ENCODE assay signal across 22 mouse cellular contexts in the genomic region with DNA sequence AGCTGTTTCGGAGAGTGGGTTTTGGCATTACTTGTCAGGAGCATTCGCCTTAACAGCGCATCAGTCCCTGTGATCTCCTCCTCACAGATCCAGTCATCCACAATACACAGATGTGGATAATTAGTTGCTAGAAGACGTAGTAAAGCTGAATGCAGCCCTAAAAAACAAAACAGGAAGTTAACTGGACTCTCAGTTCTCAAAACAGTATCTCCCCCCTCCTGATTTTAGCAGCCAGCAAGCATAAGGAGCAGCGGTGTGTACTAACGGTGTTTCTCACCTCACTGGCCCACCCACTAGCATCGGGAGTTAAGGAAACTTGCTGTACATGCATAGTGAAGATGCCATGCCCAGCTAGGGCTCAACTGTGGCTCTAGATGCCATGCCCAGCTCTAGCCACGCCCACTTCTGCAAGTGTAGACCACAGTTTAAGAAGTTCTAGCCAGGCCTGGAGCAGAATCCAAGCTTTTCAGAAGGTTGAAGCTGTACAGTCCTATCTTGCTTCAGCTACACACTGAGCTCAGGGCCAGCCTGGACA. TPM values are rescaled to one million over a fixed set of nuclear protein-coding genes. Genes with fewer than 3 reads are reported as not detected.
DNase-seq lines count a peak whose midpoint lies in the region; ATAC-seq and TF ChIP-seq lines count a peak whose summit lies in the region.
"Had no signal": no experiment of that assay in that cellular context is flagged by ENCODE, and none has a peak within 500 bp of the region (broad histone marks: within the 10 kb centered on the region; RNA-seq: fewer than 3 reads in every experiment).

No protein-coding gene starts in this region.

- peak; percentile 77 for DNase-seq in A20 (ENCODE audit: low read depth, low spot score)
- DNase-seq in B cell, adult 2 months = peak; percentile 31 to 32
- DNase-seq in lung, adult 2 months = no peak
- no peak for DNase-seq in heart, adult 8-10 months (ENCODE audit: low spot score)
- no peak for DNase-seq in midbrain, embryonic 14.5 days
- DNase-seq: adrenal gland, adult 2 months; adrenal gland, postnatal 25 days; cerebellum, adult 2 months; cerebellum, postnatal 10 days; gastrocnemius, postnatal 14 days; heart, postnatal 10 days had no signal

- H3K9ac ChIP-seq in midbrain, embryonic 14.5 days (replicated peaks; ENCODE audit: low read length) = no peak overlapping the region
- H3K9ac ChIP-seq: embryonic facial prominence, embryonic 12.5 days; forebrain, embryonic 12.5 days; hindbrain, embryonic 14.5 days had no signal

- TF ChIP-seq POLR2A in lung, adult 2 months (IDR thresholded peaks at IDR 0.05; ENCODE audit: borderline replicate concordance, extremely low read depth, low read depth, low read length) = no peak

- H3K27ac ChIP-seq in midbrain, embryonic 14.5 days (replicated peaks; ENCODE audit: low read depth, low read length) = no peak overlapping the region
- H3K27ac ChIP-seq: embryonic facial prominence, embryonic 12.5 days; forebrain, embryonic 12.5 days; heart, embryonic 10.5 days; hindbrain, embryonic 10.5 days; hindbrain, embryonic 14.5 days had no signal

- WGBS in lung, adult 2 months = 74% methylated on average over 8 of the region's 8 CpGs
- whole genome bisulfite sequencing in midbrain, embryonic 14.5 days = 91% methylated on average over 8 of the region's 8 CpGs

- H3K9me3 ChIP-seq in midbrain, embryonic 14.5 days (ENCODE audit: control insufficient read depth, low read length) = no peaks in the 10 kb centered on the region
- H3K9me3 ChIP-seq: embryonic facial prominence, embryonic 12.5 days; forebrain, embryonic 12.5 days; heart, embryonic 10.5 days; hindbrain, embryonic 10.5 days had no signal

- 0 out of 2 replicates have a peak, but pooled peaks have one; percentile 43 for ATAC-seq in erythroblast, adult 5-6 weeks (replicated peaks; ENCODE audit: low FRiP score, poor library complexity, severe bottlenecking)
- ATAC-seq in monocyte, adult 5-6 weeks (replicated peaks; ENCODE audit: insufficient number of reproducible peaks, low FRiP score, low TSS enrichment, poor library complexity, severe bottlenecking) = peak; percentile 63
- ATAC-seq in midbrain, embryonic 14.5 days (ENCODE audit: low FRiP score, low TSS enrichment) = no peak
- ATAC-seq: activated CD4-positive, CD25-positive, alpha-beta regulatory T cell, adult 4 months; forebrain, embryonic 16.5 days; intestine, embryonic 16.5 days; Patski had no signal

- H3K4me3 ChIP-seq in lung, adult 2 months (replicated peaks; ENCODE audit: extremely low read depth, low read depth, low read length) = no peak overlapping the region
- H3K4me3 ChIP-seq in midbrain, embryonic 14.5 days (replicated peaks; ENCODE audit: low read depth, low read length) = no peak overlapping the region
- H3K4me3 ChIP-seq: embryonic facial prominence, embryonic 12.5 days; forebrain, embryonic 12.5 days; heart, embryonic 10.5 days; hindbrain, embryonic 10.5 days had no signal

- H3K27me3 ChIP-seq in midbrain, embryonic 14.5 days (ENCODE audit: control insufficient read depth, insufficient read depth, low read length) = no peaks in the 10 kb centered on the region
- H3K27me3 ChIP-seq: embryonic facial prominence, embryonic 12.5 days; forebrain, embryonic 12.5 days; Patski had no signal

- no peak for TF ChIP-seq CTCF in lung, adult 2 months (IDR thresholded peaks at IDR 0.05; ENCODE audit: insufficient read depth, low read length)

- no peak overlapping the region for H3K4me2 ChIP-seq in midbrain, embryonic 14.5 days (ENCODE audit: low read length)
- H3K4me2 ChIP-seq: embryonic facial prominence, embryonic 12.5 days; forebrain, embryonic 12.5 days; hindbrain, embryonic 14.5 days had no signal

- peaks cover 76% of the 10 kb centered on the region for H3K36me3 ChIP-seq in midbrain, embryonic 14.5 days (ENCODE audit: control insufficient read depth, insufficient read depth, low read length)

- H3K4me1 ChIP-seq in lung, adult 2 months (ENCODE audit: control insufficient read depth, insufficient read depth, low read length) = no peaks in the 10 kb centered on the region
- H3K4me1 ChIP-seq in midbrain, embryonic 14.5 days (ENCODE audit: control insufficient read depth, insufficient read depth, low read length) = no peaks in the 10 kb centered on the region
- H3K4me1 ChIP-seq: embryonic facial prominence, embryonic 12.5 days; forebrain, embryonic 12.5 days; heart, embryonic 10.5 days; hindbrain, embryonic 10.5 days had no signal

RNA-seq across cellular contexts. Expression of a gene that starts 25.7 kb away (rescaled TPM):
- 2.7 and 5.9 TPM in 2 replicates for total RNA-seq in erythroblast, adult 5-6 weeks (2015; ENCODE audit: low replicate concordance)
- total RNA-seq in erythroblast, adult 5-6 weeks (2017; ENCODE audit: low replicate concordance) = 6.8 and 9.8 TPM in 2 replicates
- total RNA-seq in monocyte, adult 5-6 weeks (2017) = 0.38 to 1.3 TPM (median 1.1 TPM) in 3 replicates
- polyA plus RNA-seq in lung, adult 2 months (2012; rRNA removed) = 0.06 and 0.14 TPM in 2 replicates
- total RNA-seq in heart, adult 8-10 months (2022) = under 1 TPM; 0.16 to 0.37 (median 0.28) TPM
- polyA plus RNA-seq in midbrain, embryonic 14.5 days (2014; fragmentation: Nextera tagmentation; extraction: Ambion mirVana) = 0.90 and 1.8 TPM in 2 replicates

RNA-seq across cellular contexts. Expression of a gene that starts 30.7 kb away (rescaled TPM):
- 3.7 and 8.4 TPM in 2 replicates for total RNA-seq in erythroblast, adult 5-6 weeks (2015; ENCODE audit: low replicate concordance)
- total RNA-seq in erythroblast, adult 5-6 weeks (2017; ENCODE audit: low replicate concordance) = 5.6 and 6.8 TPM in 2 replicates
- total RNA-seq in monocyte, adult 5-6 weeks (2017) = 10.8 to 12.8 TPM (median 11.3 TPM) in 3 replicates
- polyA plus RNA-seq in lung, adult 2 months (2012; rRNA removed) = 4.6 and 5.3 TPM in 2 replicates
- total RNA-seq in heart, adult 8-10 months (2022) = 1 to 10 TPM; 6.7 to 7.9 (median 7.2) TPM
- polyA plus RNA-seq in midbrain, embryonic 14.5 days (2014; fragmentation: Nextera tagmentation; extraction: Ambion mirVana) = 15.5 and 25.6 TPM in 2 replicates

Comparison
In these comparisons a context has a peak if more than half of its experiments do, and no peak if none do; other contexts are left out.
1. DNase-seq: peak in A20 (single experiment) and B cell, adult 2 months (2 of 2); none in lung, adult 2 months (single experiment), heart, adult 8-10 months (single experiment) and midbrain, embryonic 14.5 days (single experiment).